Mouse (Mus musculus): ENCODE results near the gene Hba-a1. TPM values are rescaled to one million over a fixed set of nuclear protein-coding genes. Genes with fewer than 3 reads are reported as not detected.

Gene Hba-a1
- polyA plus RNA-seq, 1 experiment: not detected

- Histone ChIP-seq H3K4me1 (ENCODE audit: control insufficient read depth, insufficient read depth, low read length) (no peaks in the 10 kb centered on the region), H3K27ac (ENCODE audit: insufficient read depth, low read length) (no peak overlapping the region), H3K4me3 (ENCODE audit: insufficient read depth, low read length) (no peak overlapping the region)
- no peak for TF ChIP-seq CTCF (IDR thresholded peaks at IDR 0.05; ENCODE audit: borderline replicate concordance, insufficient read depth, low read length)
- no peak for TF ChIP-seq POLR2A (IDR thresholded peaks at IDR 0.05; ENCODE audit: low read depth, low read length)
Observed at GRCm38 (mm10) chr11:32331861-32332260, 48.5 kb downstream of the Hba-a1 start.

DNA sequence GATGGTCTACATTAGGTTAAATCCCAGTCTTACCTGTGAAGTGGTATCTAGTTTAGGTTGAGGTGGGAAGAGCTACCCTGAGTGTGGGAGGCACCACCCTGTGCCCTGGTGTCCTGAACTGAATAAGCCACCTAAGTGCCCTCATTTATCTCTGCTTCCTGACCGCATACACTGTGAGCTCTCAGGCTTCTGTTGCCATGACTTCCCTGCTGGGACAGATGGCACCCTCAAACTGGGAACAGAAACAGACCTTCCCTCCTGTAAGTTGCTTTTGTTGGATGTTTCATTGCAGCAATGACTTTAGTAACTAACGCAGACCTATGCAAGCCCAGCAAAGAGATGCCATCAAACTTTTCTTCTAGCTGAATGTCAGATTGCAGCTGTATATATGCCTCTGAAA, 49.9 kb downstream of the Hba-a1 start:
- no peak for TF ChIP-seq CTCF (IDR thresholded peaks at IDR 0.05; ENCODE audit: borderline replicate concordance, insufficient read depth, low read length)
- TF ChIP-seq POLR2A (IDR thresholded peaks at IDR 0.05; ENCODE audit: low read depth, low read length): no peak
- Histone ChIP-seq H3K4me1 (ENCODE audit: control insufficient read depth, insufficient read depth, low read length) (no peaks in the 10 kb centered on the region), H3K4me3 (ENCODE audit: insufficient read depth, low read length) (no peak overlapping the region), H3K27ac (ENCODE audit: insufficient read depth, low read length) (no peak overlapping the region)

Other genes with a start within 250 kb of the Hba-a1 start
- not detected in 2 replicates for gene Il9r, start 83.2 kb upstream of the Hba-a1 start, polyA plus RNA-seq (2011; ENCODE audit: insufficient read length, low read depth, missing spikeins)
- 20.4 and 21.6 TPM in 2 replicates for gene Snrnp25, start 78.1 kb upstream of the Hba-a1 start, polyA plus RNA-seq (2011; ENCODE audit: insufficient read length, low read depth, missing spikeins)
- 45.9 and 49.1 TPM in 2 replicates for gene Rhbdf1, start 61.2 kb upstream of the Hba-a1 start, polyA plus RNA-seq (2011; ENCODE audit: insufficient read length, low read depth, missing spikeins)
- gene Mpg, start 57.0 kb upstream of the Hba-a1 start, polyA plus RNA-seq (2011; ENCODE audit: insufficient read length, low read depth, missing spikeins): 20.7 and 21.2 TPM in 2 replicates
- 43.1 and 49.4 TPM in 2 replicates for gene Nprl3, start 15.8 kb upstream of the Hba-a1 start, polyA plus RNA-seq (2011; ENCODE audit: insufficient read length, low read depth, missing spikeins)
- not detected in 2 replicates for gene Hba-x, start 7.1 kb upstream of the Hba-a1 start, polyA plus RNA-seq (2011; ENCODE audit: insufficient read length, low read depth, missing spikeins)
- gene Hbq1b, start 3.5 kb downstream of the Hba-a1 start, polyA plus RNA-seq (2011; ENCODE audit: insufficient read length, low read depth, missing spikeins): not detected in 2 replicates
- not detected in 2 replicates for gene Hba-a2, start 13.0 kb downstream of the Hba-a1 start, polyA plus RNA-seq (2011; ENCODE audit: insufficient read length, low read depth, missing spikeins)
- not detected in 2 replicates for gene Hbq1a, start 16.6 kb downstream of the Hba-a1 start, polyA plus RNA-seq (2011; ENCODE audit: insufficient read length, low read depth, missing spikeins)
- gene Sh3pxd2b, start 64.3 kb downstream of the Hba-a1 start, polyA plus RNA-seq (2011; ENCODE audit: insufficient read length, low read depth, missing spikeins): 53.6 and 58.8 TPM in 2 replicates
- 37.1 and 47.0 TPM in 2 replicates for gene Ubtd2, start 171.9 kb downstream of the Hba-a1 start, polyA plus RNA-seq (2011; ENCODE audit: insufficient read length, low read depth, missing spikeins)
- 0.75 TPM in 1 of 2 replicates, not detected in the other for gene Efcab9, start 248.6 kb downstream of the Hba-a1 start, polyA plus RNA-seq (2011; ENCODE audit: insufficient read length, low read depth, missing spikeins)
- 4.4 and 6.1 TPM in 2 replicates for gene Stk10, start 249.8 kb downstream of the Hba-a1 start, polyA plus RNA-seq (2011; ENCODE audit: insufficient read length, low read depth, missing spikeins)